In the genomic region with DNA sequence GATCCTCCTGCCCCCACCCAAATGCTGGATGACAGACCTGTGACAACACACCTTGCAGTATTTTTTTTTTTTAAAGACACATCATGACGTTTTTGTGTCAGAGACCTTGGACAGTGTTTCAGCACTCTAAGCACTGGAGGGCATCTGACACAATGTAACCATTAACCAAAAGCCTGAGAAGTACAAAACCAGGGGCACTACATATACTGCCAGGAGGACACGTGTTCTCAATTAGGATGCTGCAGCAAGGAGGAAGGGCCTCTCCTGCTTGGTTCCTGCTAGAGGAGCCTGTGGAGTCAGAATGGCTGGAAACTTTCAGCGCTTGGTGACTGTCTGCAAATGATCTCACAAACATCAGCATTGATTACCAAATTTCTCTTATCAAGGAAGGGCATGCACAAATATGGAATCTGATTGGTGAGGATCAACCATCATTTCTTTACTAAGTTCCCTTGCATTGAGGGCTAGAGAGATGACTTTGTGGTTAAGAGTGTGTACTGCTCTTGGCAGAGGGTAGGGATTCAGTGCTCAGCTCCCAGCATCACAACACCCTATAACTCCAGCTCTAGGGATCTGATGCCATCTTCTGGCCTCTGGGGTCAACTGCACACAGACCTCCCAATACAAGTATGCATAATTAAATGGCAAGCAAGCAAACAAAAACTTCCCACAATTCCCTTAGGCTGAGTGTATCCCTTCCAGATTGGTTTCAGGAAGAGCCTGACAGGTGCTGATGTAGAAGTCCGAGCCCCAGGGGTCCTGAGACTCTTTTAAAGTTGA, we compare ENCODE assay signal across 13 mouse cellular contexts. TPM values are rescaled to one million over a fixed set of nuclear protein-coding genes. Genes with fewer than 3 reads are reported as not detected.
A peak's percentile ranks its signal among the peaks of the same experiment; 100 is the strongest.
DNase-seq lines count a peak whose midpoint lies in the region; ATAC-seq and TF ChIP-seq lines count a peak whose summit lies in the region.
"Had no signal": no experiment of that assay in that cellular context is flagged by ENCODE, and none has a peak within 500 bp of the region (broad histone marks: within the 10 kb centered on the region; RNA-seq: fewer than 3 reads in every experiment).

No protein-coding gene starts in this region.

- peaks cover 6% of the 10 kb centered on the region for H3K4me1 ChIP-seq in heart, embryonic 10.5 days
- no peaks in the 10 kb centered on the region; the same call in 1 of the 2 replicates for H3K4me1 ChIP-seq in midbrain, postnatal 0 days (ENCODE audit: insufficient read depth, low read length)
- peaks cover 13% of the 10 kb centered on the region; the same call in 1 of the 2 replicates for H3K4me1 ChIP-seq in midbrain, embryonic 13.5 days (replicated peaks)
- no peaks in the 10 kb centered on the region for H3K4me1 ChIP-seq in stomach, postnatal 0 days (replicated peaks; ENCODE audit: control insufficient read depth, insufficient read depth)
- peaks cover 10% of the 10 kb centered on the region for H3K4me1 ChIP-seq in midbrain, embryonic 16.5 days (ENCODE audit: control insufficient read depth, insufficient read depth, low read length)
- H3K4me1 ChIP-seq: megakaryocyte, embryonic 14.5 days had no signal

- 57% methylated on average over 4 of the region's 4 CpGs for WGBS in heart, embryonic 10.5 days
- WGBS in midbrain, postnatal 0 days: 61% methylated on average over 4 of the region's 4 CpGs
- WGBS in midbrain, embryonic 13.5 days: 69% methylated on average over 4 of the region's 4 CpGs
- 59% methylated on average over 4 of the region's 4 CpGs for WGBS in stomach, postnatal 0 days
- 70% methylated on average over 4 of the region's 4 CpGs for WGBS in midbrain, embryonic 16.5 days

- H3K4me3 ChIP-seq in heart, embryonic 10.5 days: no peak overlapping the region
- no peak overlapping the region for H3K4me3 ChIP-seq in midbrain, postnatal 0 days (ENCODE audit: low read depth, low read length)
- no peak overlapping the region for H3K4me3 ChIP-seq in midbrain, embryonic 13.5 days (replicated peaks)
- H3K4me3 ChIP-seq in stomach, postnatal 0 days (ENCODE audit: low read depth, low read length): no peak overlapping the region
- H3K4me3 ChIP-seq in midbrain, embryonic 16.5 days (ENCODE audit: low read depth, low read length): no peak overlapping the region
- H3K4me3 ChIP-seq: megakaryocyte, embryonic 14.5 days; stomach, embryonic 15.5 days had no signal

- peaks cover 16% of the 10 kb centered on the region for H3K27me3 ChIP-seq in heart, embryonic 10.5 days (ENCODE audit: insufficient read depth, poor library complexity, severe bottlenecking)
- no peaks in the 10 kb centered on the region for H3K27me3 ChIP-seq in midbrain, postnatal 0 days (ENCODE audit: insufficient read depth, low read length)
- H3K27me3 ChIP-seq in midbrain, embryonic 13.5 days: peaks cover 16% of the 10 kb centered on the region
- no peaks in the 10 kb centered on the region for H3K27me3 ChIP-seq in stomach, postnatal 0 days (ENCODE audit: control insufficient read depth, insufficient read depth, low read length)
- H3K27me3 ChIP-seq in midbrain, embryonic 16.5 days (ENCODE audit: control insufficient read depth, insufficient read depth, low read depth, low read length): peaks cover 3% of the 10 kb centered on the region; the same call in 1 of the 2 replicates
- H3K27me3 ChIP-seq: hindbrain, embryonic 15.5 days; stomach, embryonic 15.5 days had no signal

- no peak for TF ChIP-seq EP300 in stomach, postnatal 0 days (optimal IDR thresholded peaks at IDR 0.05)

- H3K27ac ChIP-seq in heart, embryonic 10.5 days: no peak overlapping the region
- H3K27ac ChIP-seq in midbrain, postnatal 0 days (ENCODE audit: low read depth, low read length): no peak overlapping the region
- H3K27ac ChIP-seq in midbrain, embryonic 13.5 days: no peak overlapping the region
- no peak overlapping the region for H3K27ac ChIP-seq in stomach, postnatal 0 days (replicated peaks)
- no peak overlapping the region for H3K27ac ChIP-seq in midbrain, embryonic 16.5 days (ENCODE audit: low read length)
- H3K27ac ChIP-seq: stomach, embryonic 15.5 days had no signal

- TF ChIP-seq CTCF in midbrain, postnatal 0 days (IDR thresholded peaks at IDR 0.05): peak; percentile 57
- TF ChIP-seq CTCF in stomach, postnatal 0 days (IDR thresholded peaks at IDR 0.05; ENCODE audit: low read depth): peak; percentile 51

- no peaks in the 10 kb centered on the region for H3K9me3 ChIP-seq in heart, embryonic 10.5 days
- H3K9me3 ChIP-seq in midbrain, postnatal 0 days (ENCODE audit: low read length): no peaks in the 10 kb centered on the region
- H3K9me3 ChIP-seq in midbrain, embryonic 13.5 days: no peaks in the 10 kb centered on the region
- H3K9me3 ChIP-seq in stomach, postnatal 0 days (ENCODE audit: control insufficient read depth, low read length): no peaks in the 10 kb centered on the region
- H3K9me3 ChIP-seq in midbrain, embryonic 16.5 days (replicated peaks; ENCODE audit: control insufficient read depth, low read length, poor library complexity, severe bottlenecking): no peaks in the 10 kb centered on the region
- H3K9me3 ChIP-seq: hindbrain, embryonic 15.5 days; megakaryocyte, embryonic 14.5 days; stomach, embryonic 15.5 days had no signal

- DNase-seq in heart, embryonic 10.5 days (ENCODE audit: low spot score): peak; percentile 28
- DNase-seq in heart, adult 9 months (ENCODE audit: low spot score in 2 of 2): no peak
- no peak for DNase-seq in midbrain, postnatal 0 days (ENCODE audit: low spot score)
- peak; percentile 49 for DNase-seq in kidney, adult 9 months
- no peak for DNase-seq in stomach, postnatal 0 days (ENCODE audit: low spot score)
- no peak for DNase-seq in layer of hippocampus, adult 18-20 months (ENCODE audit: low spot score in 2 of 2)

- no peaks in the 10 kb centered on the region for H3K36me3 ChIP-seq in heart, embryonic 10.5 days
- H3K36me3 ChIP-seq in midbrain, postnatal 0 days (ENCODE audit: insufficient read depth, low read length): no peaks in the 10 kb centered on the region
- H3K36me3 ChIP-seq in midbrain, embryonic 13.5 days: no peaks in the 10 kb centered on the region
- no peaks in the 10 kb centered on the region for H3K36me3 ChIP-seq in stomach, postnatal 0 days (ENCODE audit: control insufficient read depth, insufficient read depth, low read length)
- no peaks in the 10 kb centered on the region for H3K36me3 ChIP-seq in midbrain, embryonic 16.5 days (ENCODE audit: control insufficient read depth, insufficient read depth, low read length)
- H3K36me3 ChIP-seq: hindbrain, embryonic 15.5 days; stomach, embryonic 15.5 days had no signal

- no peak overlapping the region for H3K9ac ChIP-seq in midbrain, postnatal 0 days (replicated peaks; ENCODE audit: low read length, poor library complexity, severe bottlenecking)
- no peak overlapping the region for H3K9ac ChIP-seq in midbrain, embryonic 13.5 days (replicated peaks)
- no peak overlapping the region for H3K9ac ChIP-seq in stomach, postnatal 0 days (ENCODE audit: low read length)
- H3K9ac ChIP-seq in midbrain, embryonic 16.5 days (ENCODE audit: low read depth, low read length): no peak overlapping the region
- H3K9ac ChIP-seq: hindbrain, embryonic 15.5 days; stomach, embryonic 15.5 days had no signal

- no peak overlapping the region for H3K4me2 ChIP-seq in midbrain, postnatal 0 days (ENCODE audit: low read depth, low read length, poor library complexity, severe bottlenecking)
- H3K4me2 ChIP-seq in midbrain, embryonic 13.5 days (replicated peaks): no peak overlapping the region
- H3K4me2 ChIP-seq in stomach, postnatal 0 days (replicated peaks; ENCODE audit: low read depth): no peak overlapping the region
- H3K4me2 ChIP-seq in midbrain, embryonic 16.5 days (ENCODE audit: low read length): no peak overlapping the region
- H3K4me2 ChIP-seq: stomach, embryonic 15.5 days had no signal

- no peak for ATAC-seq in midbrain, postnatal 0 days (ENCODE audit: low FRiP score)
- ATAC-seq in midbrain, embryonic 13.5 days: no peak
- ATAC-seq in stomach, postnatal 0 days (ENCODE audit: low FRiP score, low TSS enrichment): no peak
- ATAC-seq in midbrain, embryonic 16.5 days: no peak

RNA-seq across cellular contexts. Expression of gene Ccdc105, which starts 7.2 kb away (rescaled TPM):
- polyA plus RNA-seq in heart, embryonic 10.5 days (2016; fragmentation: Nextera tagmentation; extraction: Ambion mirVana): not detected in 2 replicates
- 0.22 TPM in 1 of 2 replicates, not detected in the other for total RNA-seq in midbrain, postnatal 0 days (2014; rRNA removed)
- polyA plus RNA-seq in midbrain, postnatal 0 days (2015; fragmentation: Nextera tagmentation; extraction: Ambion mirVana): 0.23 and 0.26 TPM in 2 replicates
- 0.19 and 0.41 TPM in 2 replicates for polyA plus RNA-seq in midbrain, embryonic 13.5 days (2015; fragmentation: Nextera tagmentation; extraction: Ambion mirVana)
- polyA plus RNA-seq in stomach, postnatal 0 days (2015; fragmentation: Nextera tagmentation; extraction: Ambion mirVana): 0.07 TPM in 1 of 2 replicates, not detected in the other
- under 1 TPM; 0.56 to 0.72 TPM for total RNA-seq in layer of hippocampus, adult 18-20 months (2021)
- polyA plus RNA-seq in midbrain, embryonic 16.5 days (2015; fragmentation: Nextera tagmentation; extraction: Ambion mirVana): 0.32 and 0.65 TPM in 2 replicates
- polyA plus RNA-seq: stomach, embryonic 15.5 days had no signal

RNA-seq across cellular contexts. Expression of gene Casp14, which starts 27.5 kb away (rescaled TPM):
- not detected in 2 replicates for polyA plus RNA-seq in heart, embryonic 10.5 days (2016; fragmentation: Nextera tagmentation; extraction: Ambion mirVana)
- 0.44 TPM in 1 of 2 replicates, not detected in the other for total RNA-seq in midbrain, postnatal 0 days (2014; rRNA removed)
- not detected in 2 replicates for polyA plus RNA-seq in midbrain, postnatal 0 days (2015; fragmentation: Nextera tagmentation; extraction: Ambion mirVana)
- not detected in 2 replicates for polyA plus RNA-seq in midbrain, embryonic 13.5 days (2015; fragmentation: Nextera tagmentation; extraction: Ambion mirVana)
- polyA plus RNA-seq in stomach, postnatal 0 days (2015; fragmentation: Nextera tagmentation; extraction: Ambion mirVana): 29.5 and 31.1 TPM in 2 replicates
- total RNA-seq in layer of hippocampus, adult 18-20 months (2021): not detected
- not detected in 2 replicates for polyA plus RNA-seq in midbrain, embryonic 16.5 days (2015; fragmentation: Nextera tagmentation; extraction: Ambion mirVana)
- total RNA-seq: left cerebral cortex, postnatal 10 days had no signal
- polyA plus RNA-seq: gonadal fat pad, adult 2 months; hindbrain, embryonic 15.5 days had no signal

RNA-seq across cellular contexts. Expression of gene Slc1a6, which starts 34.7 kb away (rescaled TPM):
- polyA plus RNA-seq in heart, embryonic 10.5 days (2016; fragmentation: Nextera tagmentation; extraction: Ambion mirVana): 0.68 and 0.76 TPM in 2 replicates
- 45.9 and 66.1 TPM in 2 replicates for total RNA-seq in midbrain, postnatal 0 days (2014; rRNA removed)
- polyA plus RNA-seq in midbrain, postnatal 0 days (2015; fragmentation: Nextera tagmentation; extraction: Ambion mirVana): 30.7 and 33.4 TPM in 2 replicates
- 5.0 and 5.3 TPM in 2 replicates for polyA plus RNA-seq in midbrain, embryonic 13.5 days (2015; fragmentation: Nextera tagmentation; extraction: Ambion mirVana)
- 0.23 and 0.38 TPM in 2 replicates for polyA plus RNA-seq in stomach, postnatal 0 days (2015; fragmentation: Nextera tagmentation; extraction: Ambion mirVana)
- 10 to 100 TPM; 11.0 to 13.7 TPM for total RNA-seq in layer of hippocampus, adult 18-20 months (2021)
- 16.8 and 23.9 TPM in 2 replicates for polyA plus RNA-seq in midbrain, embryonic 16.5 days (2015; fragmentation: Nextera tagmentation; extraction: Ambion mirVana)

Comparison
In these comparisons a context has a peak if more than half of its experiments do, and no peak if none do; other contexts are left out.
1. DNase-seq: peak in heart, embryonic 10.5 days (single experiment) and kidney, adult 9 months (single experiment); none in heart, adult 9 months (0 of 2), midbrain, postnatal 0 days (single experiment), stomach, postnatal 0 days (single experiment) and layer of hippocampus, adult 18-20 months (0 of 2).
2. RNA of gene Casp14, which starts 27.5 kb away (polyA plus RNA-seq): 29.5 to 31.1 TPM in stomach, postnatal 0 days; not detected in heart, embryonic 10.5 days, not detected in midbrain, postnatal 0 days, not detected in midbrain, embryonic 13.5 days and not detected in midbrain, embryonic 16.5 days; every median in the first group is over 10 times any median in the second.